Mouse (Mus musculus): ENCODE measurements around the gene Fabp2. TPM values are rescaled to one million over a fixed set of nuclear protein-coding genes. Genes with fewer than 3 reads are reported as not detected.
A peak's percentile ranks its signal among the peaks of the same experiment; 100 is the strongest.
"Not testable (repeated sequence)": the region's sequence is repeated elsewhere in the genome, so short reads cannot be mapped to it uniquely, and the experiment has no call there.

The Fabp2 gene
- polyA plus RNA-seq, 1 experiment from 2014 or later = not detected

GRCm38 (mm10) chr3:122923147-122923546, 28.3 kb downstream of the Fabp2 start:
- Histone ChIP-seq H3K36me3 (peaks cover 14% of the 10 kb centered on the region), H3K27ac (no peak overlapping the region), H3K9me3 (no peaks in the 10 kb centered on the region), H3K9ac (no peak overlapping the region), H3K27me3 (no peaks in the 10 kb centered on the region), H3K4me1 (replicated peaks) (peaks cover 10% of the 10 kb centered on the region), H3K4me2 (peak overlapping the region; percentile 62), H3K4me3 (peak overlapping the region; percentile 59; the same call in 1 of the 2 replicates)
- 76% methylated on average over 7 of the region's 7 CpGs for WGBS
- ATAC-seq (ENCODE audit: low FRiP score) = no peak

- Histone ChIP-seq H3K9ac (peak within 1 kb of the TSS; percentile 76), H3K9me3 (no peaks in the 10 kb centered on the region), H3K27ac (peak within 1 kb of the TSS; percentile 79), H3K36me3 (peaks cover 14% of the 10 kb centered on the region), H3K4me3 (peak within 1 kb of the TSS; percentile 59), H3K4me2 (peak within 1 kb of the TSS; percentile 62), H3K4me1 (replicated peaks) (peaks cover 10% of the 10 kb centered on the region), H3K27me3 (no peaks in the 10 kb centered on the region)
- ATAC-seq (ENCODE audit: low FRiP score) = peak; percentile 99
- WGBS = 1% methylated on average over 68 of the region's 68 CpGs
These were observed 29.4 kb downstream of the Fabp2 start, which contains the start of gene 1810037I17Rik for GRCm38 (mm10) chr3:122924009-122924914. 1810037I17Rik (plus strand) TSS chr3:122924203.

GRCm38 (mm10) chr3:122929723-122930122, 34.9 kb downstream of the Fabp2 start:
- no peak overlapping the region for H3K4me3 ChIP-seq
- ATAC-seq (ENCODE audit: low FRiP score) = no peak
- H3K36me3 ChIP-seq = peaks cover 25% of the 10 kb centered on the region
- 94% methylated on average over 6 of the region's 6 CpGs for WGBS
- H3K4me1 ChIP-seq (replicated peaks) = peaks cover 10% of the 10 kb centered on the region
- H3K9ac ChIP-seq = no peak overlapping the region
- H3K27me3 ChIP-seq = no peaks in the 10 kb centered on the region
- H3K9me3 ChIP-seq = no peaks in the 10 kb centered on the region
- no peak overlapping the region for H3K4me2 ChIP-seq
- no peak overlapping the region for H3K27ac ChIP-seq

- Histone ChIP-seq H3K4me1 (replicated peaks) (no peaks in the 10 kb centered on the region), H3K27me3 (no peaks in the 10 kb centered on the region), H3K4me2 (no peak overlapping the region), H3K9me3 (no peaks in the 10 kb centered on the region), H3K9ac (no peak overlapping the region), H3K36me3 (peaks cover 12% of the 10 kb centered on the region; the same call in 1 of the 2 replicates), H3K4me3 (no peak overlapping the region), H3K27ac (no peak overlapping the region)
- WGBS = 97% methylated on average over 1 of the region's 1 CpGs
- ATAC-seq (ENCODE audit: low FRiP score) = no peak
These were observed 37.6 kb downstream of the Fabp2 start for GRCm38 (mm10) chr3:122932466-122932865.

GRCm38 (mm10) chr3:122937176-122937575, 42.3 kb downstream of the Fabp2 start:
- H3K27ac ChIP-seq; H3K9me3 ChIP-seq; ATAC-seq (ENCODE audit: low FRiP score); H3K36me3 ChIP-seq; H3K4me3 ChIP-seq; H3K4me2 ChIP-seq; H3K27me3 ChIP-seq; H3K9ac ChIP-seq; H3K4me1 ChIP-seq (replicated peaks): not testable (repeated sequence)
- WGBS = 78% methylated on average over 13 of the region's 13 CpGs

GRCm38 (mm10) chr3:122939215-122939614, 44.3 kb downstream of the Fabp2 start:
- no peaks in the 10 kb centered on the region for H3K27me3 ChIP-seq
- H3K4me1 ChIP-seq (replicated peaks) = no peaks in the 10 kb centered on the region
- H3K9me3 ChIP-seq = no peaks in the 10 kb centered on the region
- WGBS = 81% methylated on average over 2 of the region's 2 CpGs
- no peak overlapping the region for H3K9ac ChIP-seq
- ATAC-seq (ENCODE audit: low FRiP score) = no peak
- peaks cover under 1% of the 10 kb centered on the region; the same call in 1 of the 2 replicates for H3K36me3 ChIP-seq
- H3K4me2 ChIP-seq = no peak overlapping the region
- H3K4me3 ChIP-seq = no peak overlapping the region
- no peak overlapping the region for H3K27ac ChIP-seq

GRCm38 (mm10) chr3:122943387-122943890, 48.6 kb downstream of the Fabp2 start:
- no peaks in the 10 kb centered on the region for H3K4me1 ChIP-seq (replicated peaks)
- no peaks in the 10 kb centered on the region for H3K27me3 ChIP-seq
- no peak overlapping the region for H3K27ac ChIP-seq
- no peak overlapping the region for H3K4me2 ChIP-seq
- no peak overlapping the region for H3K4me3 ChIP-seq
- WGBS = 73% methylated on average over 6 of the region's 6 CpGs
- ATAC-seq (ENCODE audit: low FRiP score) = no peak
- H3K9ac ChIP-seq = no peak overlapping the region
- H3K36me3 ChIP-seq = peaks cover 3% of the 10 kb centered on the region; the same call in 1 of the 2 replicates
- no peaks in the 10 kb centered on the region for H3K9me3 ChIP-seq

Other genes with a start within 250 kb of the Fabp2 start
- gene Pde5a, start 166.1 kb upstream of the Fabp2 start, polyA plus RNA-seq (2015; fragmentation: Nextera tagmentation; extraction: Ambion mirVana) = 2.3 and 2.6 TPM in 2 replicates
- not detected in 2 replicates for gene Gm10959, start 24.3 kb downstream of the Fabp2 start, polyA plus RNA-seq (2015; fragmentation: Nextera tagmentation; extraction: Ambion mirVana)
- 90.1 and 97.3 TPM in 2 replicates for gene 1810037I17Rik, start 29.1 kb downstream of the Fabp2 start, polyA plus RNA-seq (2015; fragmentation: Nextera tagmentation; extraction: Ambion mirVana)
- 7.5 and 9.4 TPM in 2 replicates for gene Usp53, start 89.4 kb downstream of the Fabp2 start, polyA plus RNA-seq (2015; fragmentation: Nextera tagmentation; extraction: Ambion mirVana)
- 0.47 and 0.52 TPM in 2 replicates for gene Myoz2, start 139.9 kb downstream of the Fabp2 start, polyA plus RNA-seq (2015; fragmentation: Nextera tagmentation; extraction: Ambion mirVana)

Data from hindbrain, embryonic 13.5 days (tissue).